Mouse (Mus musculus): ENCODE measurements at regions not wholly inside any gene's neighbourhood (a gene's known extent, or its start where the extent isn't known, plus 50 kb on each side); places are given as distances from the start of the nearest gene placed in this dataset.

DNA sequence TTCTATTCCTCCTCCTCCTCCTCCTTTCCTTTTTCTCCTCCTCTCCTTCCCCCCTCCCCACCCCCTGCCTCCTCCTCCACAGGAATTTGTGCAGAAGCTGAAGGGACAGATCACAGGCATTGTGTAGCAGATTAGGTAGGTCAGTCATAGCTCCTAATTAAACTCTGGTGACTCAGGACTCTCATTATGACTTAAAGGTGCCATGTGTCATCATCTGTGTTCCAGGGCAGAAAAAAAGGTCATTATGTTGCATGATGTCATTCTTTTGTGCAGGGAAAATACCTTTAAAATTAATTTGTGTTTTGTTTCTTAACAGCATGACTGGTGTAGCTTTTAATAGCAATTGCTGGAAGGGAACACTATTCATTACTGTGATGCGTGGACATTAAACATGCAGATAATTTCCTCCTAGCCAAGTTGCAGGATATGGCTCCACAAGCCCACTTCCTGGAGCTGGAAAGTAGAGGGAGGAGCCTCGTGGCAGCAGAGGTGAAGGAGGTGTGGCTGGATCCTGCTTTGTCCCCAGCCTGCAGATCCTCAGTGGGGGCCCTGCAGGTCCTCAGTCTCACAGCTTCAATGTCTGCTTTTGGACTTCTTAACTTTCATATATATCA lies 62.4 kb upstream of the Jazf1 start:
- peak; percentile 64; the same call in 1 of the 2 replicates for ATAC-seq (ENCODE audit: low FRiP score, low TSS enrichment)
- no peak overlapping the region for H3K27ac ChIP-seq (replicated peaks)
- 15% methylated on average over 2 of the region's 2 CpGs for WGBS
- DNase-seq (ENCODE audit: low spot score): no peak
- no peaks in the 10 kb centered on the region for H3K4me1 ChIP-seq (replicated peaks; ENCODE audit: control insufficient read depth, insufficient read depth)
- H3K4me3 ChIP-seq (ENCODE audit: low read depth, low read length): no peak overlapping the region
- H3K9me3 ChIP-seq (ENCODE audit: control insufficient read depth, low read length): no peaks in the 10 kb centered on the region
- no peak for TF ChIP-seq CTCF (IDR thresholded peaks at IDR 0.05; ENCODE audit: low read depth)
- no peak for TF ChIP-seq EP300 (optimal IDR thresholded peaks at IDR 0.05)
- no peaks in the 10 kb centered on the region for H3K36me3 ChIP-seq (ENCODE audit: control insufficient read depth, insufficient read depth, low read length)
- no peaks in the 10 kb centered on the region for H3K27me3 ChIP-seq (ENCODE audit: control insufficient read depth, insufficient read depth, low read length)
- H3K9ac ChIP-seq (ENCODE audit: low read length): no peak overlapping the region
- no peak overlapping the region for H3K4me2 ChIP-seq (replicated peaks; ENCODE audit: low read depth)

DNA sequence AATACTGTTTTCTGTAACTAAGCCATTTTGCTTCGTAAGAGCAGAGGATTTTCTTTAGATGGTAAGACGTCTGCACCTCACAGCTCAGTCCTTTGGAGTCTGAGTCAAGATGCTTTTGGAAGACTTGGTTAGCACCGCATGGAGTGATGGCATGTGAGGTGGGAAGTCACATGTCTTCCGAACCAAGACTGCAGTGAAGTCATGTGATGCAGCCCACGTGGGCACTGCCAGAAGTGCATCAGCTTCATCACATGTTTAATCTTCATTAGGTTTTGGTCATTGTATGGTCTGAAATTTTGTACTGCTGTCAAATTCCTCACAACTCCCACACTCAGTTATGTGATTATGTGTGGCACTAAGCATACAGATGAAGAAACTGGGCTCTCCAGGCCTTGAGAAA lies 58.3 kb upstream of the Jazf1 start:
- Histone ChIP-seq H3K27ac (replicated peaks) (no peak overlapping the region), H3K4me3 (ENCODE audit: low read depth, low read length) (no peak overlapping the region), H3K4me2 (replicated peaks; ENCODE audit: low read depth) (no peak overlapping the region), H3K9ac (ENCODE audit: low read length) (no peak overlapping the region), H3K4me1 (replicated peaks; ENCODE audit: control insufficient read depth, insufficient read depth) (no peaks in the 10 kb centered on the region), H3K36me3 (ENCODE audit: control insufficient read depth, insufficient read depth, low read length) (no peaks in the 10 kb centered on the region), H3K9me3 (ENCODE audit: control insufficient read depth, low read length) (no peaks in the 10 kb centered on the region), H3K27me3 (ENCODE audit: control insufficient read depth, insufficient read depth, low read length) (no peaks in the 10 kb centered on the region)
- TF ChIP-seq CTCF (IDR thresholded peaks at IDR 0.05; ENCODE audit: low read depth): no peak
- no peak for TF ChIP-seq EP300 (optimal IDR thresholded peaks at IDR 0.05)
- 69% methylated on average over 5 of the region's 5 CpGs for WGBS
- DNase-seq (ENCODE audit: low spot score): no peak
- no peak for ATAC-seq (ENCODE audit: low FRiP score, low TSS enrichment)

DNA sequence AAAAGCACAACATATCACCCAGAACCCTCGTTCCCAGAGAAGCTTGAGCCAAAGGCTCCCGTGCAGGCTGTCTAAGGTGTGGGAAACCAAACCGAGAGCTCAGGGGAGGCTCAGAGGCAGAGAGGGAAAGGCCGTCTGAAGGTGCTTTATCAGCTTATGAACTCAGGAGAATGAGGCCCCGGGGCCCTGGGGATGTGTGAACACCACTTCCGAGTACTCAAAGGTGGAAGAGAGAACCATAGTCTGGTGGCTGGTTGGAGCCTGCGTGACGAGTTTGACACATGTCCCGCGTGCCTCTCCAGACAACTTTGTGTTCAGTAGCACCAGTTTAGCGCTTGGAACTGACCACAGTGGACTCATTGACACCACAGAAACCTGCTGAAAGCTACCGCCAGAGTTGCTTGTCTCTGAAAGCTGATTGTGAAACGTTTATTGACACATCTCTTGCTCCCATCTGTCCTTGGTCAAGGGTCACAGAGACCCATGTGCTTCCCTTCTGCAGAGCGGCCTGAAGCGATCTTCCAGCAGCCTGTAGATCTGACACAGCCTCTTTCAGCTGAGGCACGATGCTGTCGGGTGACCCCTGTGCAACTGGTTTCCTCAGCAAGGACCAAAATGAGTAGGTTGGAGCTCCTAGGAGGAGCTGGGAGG lies 56.5 kb upstream of the Jazf1 start:
- Histone ChIP-seq H3K9me3 (ENCODE audit: control insufficient read depth, low read length) (no peaks in the 10 kb centered on the region), H3K27me3 (ENCODE audit: control insufficient read depth, insufficient read depth, low read length) (no peaks in the 10 kb centered on the region), H3K27ac (replicated peaks) (no peak overlapping the region), H3K4me2 (replicated peaks; ENCODE audit: low read depth) (no peak overlapping the region), H3K4me3 (ENCODE audit: low read depth, low read length) (no peak overlapping the region), H3K36me3 (ENCODE audit: control insufficient read depth, insufficient read depth, low read length) (no peaks in the 10 kb centered on the region), H3K9ac (ENCODE audit: low read length) (no peak overlapping the region), H3K4me1 (replicated peaks; ENCODE audit: control insufficient read depth, insufficient read depth) (no peaks in the 10 kb centered on the region)
- ATAC-seq (ENCODE audit: low FRiP score, low TSS enrichment): no peak
- DNase-seq (ENCODE audit: low spot score): no peak
- WGBS: 67% methylated on average over 17 of the region's 17 CpGs
- TF ChIP-seq EP300 (optimal IDR thresholded peaks at IDR 0.05) (no peak), CTCF (IDR thresholded peaks at IDR 0.05; ENCODE audit: low read depth) (no peak)

DNA sequence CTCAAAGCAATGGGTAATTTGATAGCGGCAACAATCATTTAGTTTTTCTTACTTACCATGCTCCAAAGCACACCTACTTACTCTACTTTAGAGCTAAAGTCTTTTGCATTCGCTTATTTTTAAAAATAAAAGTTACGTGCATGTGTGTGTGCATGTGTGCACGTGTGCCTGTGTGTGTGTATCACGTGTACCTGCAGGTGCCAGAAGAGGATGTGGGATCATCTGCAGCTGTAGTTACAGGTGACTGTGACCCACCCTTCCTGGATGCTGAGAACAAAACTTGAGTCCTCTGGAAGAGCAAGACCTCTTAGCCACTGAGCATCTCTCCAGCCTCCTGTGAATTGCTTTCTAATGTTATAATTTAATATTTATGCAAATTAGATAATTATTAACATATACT lies 52.0 kb upstream of the Jazf1 start:
- TF ChIP-seq CTCF (IDR thresholded peaks at IDR 0.05; ENCODE audit: low read depth) (no peak), EP300 (optimal IDR thresholded peaks at IDR 0.05) (no peak)
- H3K4me2 ChIP-seq (replicated peaks; ENCODE audit: low read depth): no peak overlapping the region
- ATAC-seq (ENCODE audit: low FRiP score, low TSS enrichment): no peak

More for the DNA sequence above, 52.0 kb upstream of the Jazf1 start:
- WGBS: 95% methylated on average over 5 of the region's 5 CpGs
- Histone ChIP-seq H3K9ac (ENCODE audit: low read length) (no peak overlapping the region), H3K27ac (replicated peaks) (no peak overlapping the region), H3K4me1 (replicated peaks; ENCODE audit: control insufficient read depth, insufficient read depth) (no peaks in the 10 kb centered on the region), H3K36me3 (ENCODE audit: control insufficient read depth, insufficient read depth, low read length) (no peaks in the 10 kb centered on the region), H3K27me3 (ENCODE audit: control insufficient read depth, insufficient read depth, low read length) (no peaks in the 10 kb centered on the region), H3K4me3 (ENCODE audit: low read depth, low read length) (no peak overlapping the region), H3K9me3 (ENCODE audit: control insufficient read depth, low read length) (no peaks in the 10 kb centered on the region)
- no peak for DNase-seq (ENCODE audit: low spot score)
